Mouse (Mus musculus): ENCODE measurements around the gene Vsx1. TPM values are rescaled to one million over a fixed set of nuclear protein-coding genes. Genes with fewer than 3 reads are reported as not detected.

The Vsx1 gene
- polyA plus RNA-seq, 1 experiment = not detected

DNA sequence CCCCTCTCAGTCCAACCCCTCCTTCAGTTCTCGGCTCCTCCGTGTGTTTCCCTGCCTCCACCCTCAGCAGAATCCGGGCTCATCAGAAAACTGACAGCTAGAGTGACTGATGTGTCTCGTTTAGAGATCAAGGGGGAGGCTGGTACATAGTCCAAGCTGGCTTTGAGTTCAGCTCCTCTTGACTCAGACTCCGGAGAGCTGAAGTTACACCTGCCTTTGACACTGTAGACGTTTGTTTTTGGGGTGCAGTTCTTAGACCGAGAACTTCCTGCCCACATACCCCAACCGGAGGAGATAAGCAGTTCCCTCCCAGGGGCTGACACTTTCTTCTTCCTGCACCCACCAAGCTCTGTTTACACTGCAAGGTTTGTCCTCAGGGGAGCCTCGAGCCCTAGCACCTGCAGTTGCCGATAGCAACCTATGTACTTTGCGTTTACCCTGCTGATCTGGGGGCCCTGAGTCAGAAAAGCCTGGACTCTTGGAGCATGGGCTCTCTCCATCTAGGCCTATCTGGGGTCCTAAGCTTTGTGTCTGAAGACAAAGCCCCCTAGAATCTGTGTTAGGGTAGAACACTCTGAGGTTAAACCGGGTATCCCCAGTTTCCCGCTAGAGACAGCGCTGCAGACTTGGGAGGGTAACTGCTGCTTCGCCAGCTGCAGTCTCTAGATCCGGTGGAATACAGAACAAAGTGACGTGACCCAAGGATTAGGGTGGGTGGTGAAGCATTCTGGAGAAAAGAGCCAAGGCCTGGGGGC, 21.9 kb downstream of the Vsx1 start:
- TF ChIP-seq CTCF (IDR thresholded peaks at IDR 0.05; ENCODE audit: control insufficient read depth, insufficient read depth, insufficient replicate concordance, low read depth, low read length) (no peak), POLR2A (IDR thresholded peaks at IDR 0.05; ENCODE audit: control insufficient read depth, low read depth, low read length) (no peak)
- Histone ChIP-seq H3K27me3 (ENCODE audit: control insufficient read depth, insufficient read depth, low read length) (no peaks in the 10 kb centered on the region), H3K27ac (ENCODE audit: control insufficient read depth, insufficient read depth, low read depth, low read length) (peak overlapping the region; percentile 51), H3K4me1 (ENCODE audit: control insufficient read depth, insufficient read depth, low read length) (peaks cover 3% of the 10 kb centered on the region), H3K4me3 (ENCODE audit: control insufficient read depth, low read depth, low read length) (peak overlapping the region; percentile 34), H3K36me3 (ENCODE audit: control insufficient read depth, insufficient read depth, low read length) (no peaks in the 10 kb centered on the region)

- Histone ChIP-seq H3K27ac (ENCODE audit: control insufficient read depth, insufficient read depth, low read depth, low read length) (0 out of 2 replicates have a peak overlapping the region, but pooled peaks have one; percentile 51), H3K4me3 (ENCODE audit: control insufficient read depth, low read depth, low read length) (peak overlapping the region; percentile 34), H3K4me1 (ENCODE audit: control insufficient read depth, insufficient read depth, low read length) (peaks cover 3% of the 10 kb centered on the region), H3K36me3 (ENCODE audit: control insufficient read depth, insufficient read depth, low read length) (no peaks in the 10 kb centered on the region), H3K27me3 (ENCODE audit: control insufficient read depth, insufficient read depth, low read length) (no peaks in the 10 kb centered on the region)
- TF ChIP-seq CTCF (IDR thresholded peaks at IDR 0.05; ENCODE audit: control insufficient read depth, insufficient read depth, insufficient replicate concordance, low read depth, low read length) (no peak), POLR2A (IDR thresholded peaks at IDR 0.05; ENCODE audit: control insufficient read depth, low read depth, low read length) (no peak)
Observed at GRCm38 (mm10) chr2:150666723-150667064, 22.5 kb downstream of the Vsx1 start.

GRCm38 (mm10) chr2:150665534-150666451, 23.4 kb downstream of the Vsx1 start:
- Histone ChIP-seq H3K4me1 (ENCODE audit: control insufficient read depth, insufficient read depth, low read length) (peaks cover 3% of the 10 kb centered on the region), H3K27ac (ENCODE audit: control insufficient read depth, insufficient read depth, low read depth, low read length) (no peak overlapping the region), H3K36me3 (ENCODE audit: control insufficient read depth, insufficient read depth, low read length) (no peaks in the 10 kb centered on the region), H3K27me3 (ENCODE audit: control insufficient read depth, insufficient read depth, low read length) (no peaks in the 10 kb centered on the region), H3K4me3 (ENCODE audit: control insufficient read depth, low read depth, low read length) (no peak overlapping the region)
- TF ChIP-seq CTCF (IDR thresholded peaks at IDR 0.05; ENCODE audit: control insufficient read depth, insufficient read depth, insufficient replicate concordance, low read depth, low read length) (no peak), POLR2A (IDR thresholded peaks at IDR 0.05; ENCODE audit: control insufficient read depth, low read depth, low read length) (no peak)

DNA sequence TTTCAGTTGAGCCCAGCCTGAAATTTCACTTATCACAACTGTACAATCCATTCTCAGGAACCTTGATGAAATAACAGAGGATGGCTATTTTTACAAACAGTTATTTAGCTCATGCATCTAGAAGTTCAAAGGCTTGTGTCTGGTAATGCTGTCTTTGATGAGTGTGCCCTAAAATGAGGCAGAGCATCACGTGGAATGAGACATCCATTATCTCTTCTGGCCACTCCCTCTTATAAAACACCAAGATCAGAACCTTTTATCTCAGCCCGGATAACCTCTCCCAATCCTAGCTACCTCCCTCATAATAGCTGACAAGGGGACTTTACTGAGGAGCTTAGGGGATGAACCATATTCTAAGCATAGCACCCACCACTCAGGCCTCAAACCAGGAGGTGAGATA, 24.2 kb downstream of the Vsx1 start:
- Histone ChIP-seq H3K27ac (ENCODE audit: control insufficient read depth, insufficient read depth, low read depth, low read length) (no peak overlapping the region), H3K4me1 (ENCODE audit: control insufficient read depth, insufficient read depth, low read length) (peaks cover 3% of the 10 kb centered on the region)

GRCm38 (mm10) chr2:150664152-150664920, 24.8 kb downstream of the Vsx1 start:
- Histone ChIP-seq H3K4me3 (ENCODE audit: control insufficient read depth, low read depth, low read length) (no peak overlapping the region), H3K4me1 (ENCODE audit: control insufficient read depth, insufficient read depth, low read length) (peaks cover 3% of the 10 kb centered on the region), H3K27me3 (ENCODE audit: control insufficient read depth, insufficient read depth, low read length) (no peaks in the 10 kb centered on the region), H3K36me3 (ENCODE audit: control insufficient read depth, insufficient read depth, low read length) (no peaks in the 10 kb centered on the region), H3K27ac (ENCODE audit: control insufficient read depth, insufficient read depth, low read depth, low read length) (no peak overlapping the region)
- TF ChIP-seq POLR2A (IDR thresholded peaks at IDR 0.05; ENCODE audit: control insufficient read depth, low read depth, low read length) (no peak), CTCF (IDR thresholded peaks at IDR 0.05; ENCODE audit: control insufficient read depth, insufficient read depth, insufficient replicate concordance, low read depth, low read length) (no peak)

More for the DNA sequence above, 24.2 kb downstream of the Vsx1 start:
- H3K4me3 ChIP-seq (ENCODE audit: control insufficient read depth, low read depth, low read length) = no peak overlapping the region
- H3K36me3 ChIP-seq (ENCODE audit: control insufficient read depth, insufficient read depth, low read length) = no peaks in the 10 kb centered on the region
- no peaks in the 10 kb centered on the region for H3K27me3 ChIP-seq (ENCODE audit: control insufficient read depth, insufficient read depth, low read length)
- TF ChIP-seq CTCF (IDR thresholded peaks at IDR 0.05; ENCODE audit: control insufficient read depth, insufficient read depth, insufficient replicate concordance, low read depth, low read length) = no peak
- TF ChIP-seq POLR2A (IDR thresholded peaks at IDR 0.05; ENCODE audit: control insufficient read depth, low read depth, low read length) = no peak

- TF ChIP-seq POLR2A (IDR thresholded peaks at IDR 0.05; ENCODE audit: control insufficient read depth, low read depth, low read length) (no peak), CTCF (IDR thresholded peaks at IDR 0.05; ENCODE audit: control insufficient read depth, insufficient read depth, insufficient replicate concordance, low read depth, low read length) (no peak)
- Histone ChIP-seq H3K27me3 (ENCODE audit: control insufficient read depth, insufficient read depth, low read length) (no peaks in the 10 kb centered on the region), H3K36me3 (ENCODE audit: control insufficient read depth, insufficient read depth, low read length) (no peaks in the 10 kb centered on the region), H3K27ac (ENCODE audit: control insufficient read depth, insufficient read depth, low read depth, low read length) (no peak overlapping the region), H3K4me3 (ENCODE audit: control insufficient read depth, low read depth, low read length) (no peak overlapping the region), H3K4me1 (ENCODE audit: control insufficient read depth, insufficient read depth, low read length) (peaks cover 3% of the 10 kb centered on the region)
Observed at GRCm38 (mm10) chr2:150663255-150663654, 25.9 kb downstream of the Vsx1 start.

Measured in testis, adult 2 months (tissue).